Mouse (Mus musculus) limb, embryonic 11.5 days (tissue): ENCODE measurements around the gene Zbtb20. TPM values are rescaled to one million over a fixed set of nuclear protein-coding genes. Genes with fewer than 3 reads are reported as not detected.

Source experiments
- ATAC-seq: fragments of 200-750 bp; cut with Nextera tagmentation; 2 replicates; pipeline ENCODE4 v1.8.0; 2017; ENCODE audit warnings: low read depth; ENCODE audit not compliant: insufficient number of reproducible peaks, low FRiP score, low TSS enrichment
- DNase-seq: peaks from one replicate; pipeline ENCODE4 v3.0.0-alpha.2; 2015; ENCODE audit warnings: low spot score
- H3K27ac ChIP-seq: fragments of 300-500 bp; sonication (generic); replicated peaks from 2 replicates; pipeline ENCODE4 v1.5.1; 2014; ENCODE audit warnings: low read depth, mild to moderate bottlenecking, low read length
- H3K27me3 ChIP-seq: fragments of 300-500 bp; sonication (generic); 2 replicates; pipeline ENCODE4 v1.6.1; 2014; ENCODE audit warnings: mild to moderate bottlenecking, low read length, mixed read lengths; ENCODE audit not compliant: control insufficient read depth, insufficient read depth
- H3K36me3 ChIP-seq: fragments of 300-500 bp; sonication (generic); 2 replicates; pipeline ENCODE4 v1.6.1; 2014; ENCODE audit warnings: mild to moderate bottlenecking, low read length, moderate library complexity, mixed read lengths; ENCODE audit not compliant: control insufficient read depth, insufficient read depth
- H3K4me1 ChIP-seq: fragments of 300-500 bp; sonication (generic); 2 replicates; pipeline ENCODE4 v1.6.1; 2014; ENCODE audit warnings: low read length, mixed read lengths; ENCODE audit not compliant: control insufficient read depth, insufficient read depth
- H3K4me2 ChIP-seq: fragments of 300-500 bp; sonication (generic); 2 replicates; pipeline ENCODE4 v1.6.1; 2014; ENCODE audit warnings: low read depth, mild to moderate bottlenecking, moderate library complexity; ENCODE audit not compliant: severe bottlenecking
- H3K4me3 ChIP-seq: fragments of 300-500 bp; sonication (generic); 2 replicates; pipeline ENCODE4 v1.5.1; 2014; ENCODE audit warnings: low read depth, low read length
- H3K9ac ChIP-seq: fragments of 300-500 bp; sonication (generic); 2 replicates; pipeline ENCODE4 v1.6.1; 2014; ENCODE audit warnings: mild to moderate bottlenecking, low read length
- H3K9me3 ChIP-seq: fragments of 300-500 bp; sonication (generic); 2 replicates; pipeline ENCODE4 v1.6.1; 2016; ENCODE audit warnings: low read length; ENCODE audit not compliant: control insufficient read depth
- WGBS: fragments of 180-500 bp; shearing (Covaris S2); extraction: QIAGEN DNeasy Blood & Tissue Kit; methylation state at CpG from one replicate; pipeline ENCODE4 v1.1.7; 2014; 5-methylcytosine and 5-hydroxymethylcytosine counted together
- polyA plus RNA-seq: library from polyadenylated mRNA; unstranded; fragments of >200 nt; fragmentation: Nextera tagmentation; extraction: Ambion mirVana; gene quantifications from 2 replicates; pipeline ENCODE4 v1.2.1, GENCODE M21; 2014

Gene Zbtb20
- polyA plus RNA-seq, 1 experiment from 2014 or later: 12.9 TPM

DNA sequence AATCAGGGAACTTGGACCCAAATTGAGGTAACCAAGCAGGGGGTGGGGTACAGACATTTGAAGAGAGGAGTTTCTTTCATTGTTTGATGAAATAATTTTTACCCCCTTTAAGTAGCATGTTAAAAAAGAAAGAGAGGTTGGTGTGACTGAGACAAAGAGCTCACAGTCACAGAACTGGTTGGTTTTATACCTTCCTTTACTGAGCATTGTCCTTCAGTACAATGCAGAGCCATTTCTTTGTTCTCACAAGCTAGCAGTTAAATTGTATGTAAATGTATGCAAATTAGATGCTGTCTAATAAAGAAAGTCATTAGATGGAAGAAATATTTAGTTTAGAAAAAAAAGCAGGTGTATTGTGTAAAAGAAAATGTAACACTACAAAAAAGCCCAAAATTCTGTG, 220.4 kb downstream of the Zbtb20 start:
- no peaks in the 10 kb centered on the region for H3K36me3 ChIP-seq
- no peaks in the 10 kb centered on the region for H3K4me1 ChIP-seq
- no peak overlapping the region for H3K9ac ChIP-seq
- H3K4me3 ChIP-seq: no peak overlapping the region
- no peak overlapping the region for H3K27ac ChIP-seq
- no peak for ATAC-seq
- DNase-seq: no peak
- H3K9me3 ChIP-seq: no peaks in the 10 kb centered on the region
- H3K27me3 ChIP-seq: no peaks in the 10 kb centered on the region
- no peak overlapping the region for H3K4me2 ChIP-seq

DNA sequence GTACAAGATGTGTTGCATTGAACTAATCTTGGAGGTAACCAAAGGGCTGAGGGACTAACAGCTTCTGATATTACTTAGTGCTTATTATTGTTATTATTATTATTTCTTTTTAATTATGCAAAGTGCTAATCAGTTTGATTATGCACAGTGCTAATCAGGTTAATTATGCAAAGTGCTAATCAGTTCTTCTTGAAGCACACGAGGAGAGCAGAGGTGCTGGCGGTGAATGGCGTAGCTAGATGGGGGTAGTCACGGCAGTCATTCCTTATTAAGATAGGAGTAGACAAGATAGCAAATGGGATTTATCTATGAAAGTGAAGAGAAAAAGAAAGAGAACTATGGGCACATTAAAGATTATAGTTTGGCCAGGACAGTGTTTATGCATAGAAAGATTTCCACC, 222.5 kb downstream of the Zbtb20 start:
- H3K27me3 ChIP-seq: no peaks in the 10 kb centered on the region
- no peak overlapping the region for H3K4me3 ChIP-seq
- no peaks in the 10 kb centered on the region for H3K9me3 ChIP-seq
- H3K4me1 ChIP-seq: no peaks in the 10 kb centered on the region
- no peaks in the 10 kb centered on the region for H3K36me3 ChIP-seq
- DNase-seq: no peak
- H3K9ac ChIP-seq: no peak overlapping the region
- 91% methylated on average over 4 of the region's 4 CpGs for WGBS
- H3K4me2 ChIP-seq: no peak overlapping the region
- no peak overlapping the region for H3K27ac ChIP-seq
- no peak for ATAC-seq

DNA sequence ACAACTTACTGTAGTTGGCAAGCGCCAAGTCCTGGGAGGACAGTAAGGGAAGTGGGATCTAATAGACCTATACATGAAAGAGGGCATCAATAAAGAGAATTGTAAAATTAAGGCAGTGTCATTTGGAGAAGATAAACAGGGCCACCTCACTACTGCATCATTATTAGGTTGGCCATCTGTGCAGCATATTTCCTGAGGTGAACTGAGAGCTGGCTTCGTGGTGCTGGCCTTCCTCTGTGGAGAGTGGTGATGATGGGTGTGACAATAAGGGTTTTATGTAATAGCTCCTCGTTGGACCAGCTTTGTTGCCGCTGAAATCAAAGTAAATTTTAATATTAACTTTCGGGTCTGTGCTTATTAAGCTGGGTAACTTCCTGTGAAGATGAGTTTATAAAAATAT, 223.0 kb downstream of the Zbtb20 start:
- Histone ChIP-seq H3K9me3 (no peaks in the 10 kb centered on the region), H3K4me3 (no peak overlapping the region), H3K27me3 (no peaks in the 10 kb centered on the region), H3K4me2 (no peak overlapping the region), H3K27ac (no peak overlapping the region), H3K9ac (no peak overlapping the region), H3K36me3 (no peaks in the 10 kb centered on the region), H3K4me1 (no peaks in the 10 kb centered on the region)
- no peak for ATAC-seq
- 83% methylated on average over 5 of the region's 5 CpGs for WGBS
- DNase-seq: no peak

DNA sequence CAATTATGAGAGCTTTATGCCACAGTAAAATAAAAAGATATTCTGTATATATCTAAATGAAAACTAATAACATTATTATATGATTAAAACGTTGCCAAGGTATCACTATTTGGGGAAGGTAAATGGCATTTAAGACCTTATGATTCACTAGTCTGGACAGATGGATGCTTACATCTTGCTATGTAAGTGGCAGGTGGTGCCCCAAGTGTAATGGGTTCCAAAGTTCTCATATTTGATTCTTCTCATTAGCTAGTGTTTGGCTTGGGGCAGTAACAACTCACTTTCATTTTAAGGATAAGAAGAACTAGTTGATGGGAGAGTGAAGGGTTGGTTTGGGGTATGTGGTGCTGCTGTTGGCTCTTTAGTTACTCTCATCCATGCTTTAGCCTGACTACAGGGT, 235.6 kb downstream of the Zbtb20 start:
- WGBS: 77% methylated on average over 1 of the region's 1 CpGs
- no peaks in the 10 kb centered on the region for H3K9me3 ChIP-seq
- no peak overlapping the region for H3K9ac ChIP-seq
- no peaks in the 10 kb centered on the region for H3K36me3 ChIP-seq
- DNase-seq (no peak), ATAC-seq (no peak)
- no peak overlapping the region for H3K4me2 ChIP-seq
- H3K27ac ChIP-seq: no peak overlapping the region
- no peak overlapping the region for H3K4me3 ChIP-seq
- H3K4me1 ChIP-seq: no peaks in the 10 kb centered on the region
- no peaks in the 10 kb centered on the region for H3K27me3 ChIP-seq

DNA sequence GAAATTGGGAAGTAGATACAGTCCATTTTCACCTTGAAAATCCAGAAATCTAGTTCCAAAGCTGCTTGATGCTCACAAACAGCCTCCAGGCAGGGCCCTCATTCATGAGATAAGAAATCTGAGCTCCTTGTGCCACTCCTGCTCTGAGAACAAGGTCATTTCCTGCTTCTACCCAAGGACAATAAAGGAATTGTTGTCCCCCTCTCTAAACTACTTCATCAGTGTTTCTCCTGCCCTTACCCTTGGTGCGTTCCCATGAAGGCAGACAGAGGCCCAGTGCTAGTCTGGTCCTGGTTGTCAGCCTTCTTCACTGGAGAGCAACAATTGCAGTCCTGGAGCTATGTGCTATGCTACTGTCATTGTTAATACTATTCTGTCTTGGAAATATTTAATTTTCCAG, 238.3 kb downstream of the Zbtb20 start:
- no peak for DNase-seq
- WGBS: 50% methylated on average over 1 of the region's 1 CpGs
- Histone ChIP-seq H3K27ac (no peak overlapping the region), H3K4me2 (no peak overlapping the region), H3K9me3 (no peaks in the 10 kb centered on the region), H3K4me1 (no peaks in the 10 kb centered on the region), H3K36me3 (no peaks in the 10 kb centered on the region), H3K27me3 (no peaks in the 10 kb centered on the region), H3K9ac (no peak overlapping the region), H3K4me3 (no peak overlapping the region)
- no peak for ATAC-seq

DNA sequence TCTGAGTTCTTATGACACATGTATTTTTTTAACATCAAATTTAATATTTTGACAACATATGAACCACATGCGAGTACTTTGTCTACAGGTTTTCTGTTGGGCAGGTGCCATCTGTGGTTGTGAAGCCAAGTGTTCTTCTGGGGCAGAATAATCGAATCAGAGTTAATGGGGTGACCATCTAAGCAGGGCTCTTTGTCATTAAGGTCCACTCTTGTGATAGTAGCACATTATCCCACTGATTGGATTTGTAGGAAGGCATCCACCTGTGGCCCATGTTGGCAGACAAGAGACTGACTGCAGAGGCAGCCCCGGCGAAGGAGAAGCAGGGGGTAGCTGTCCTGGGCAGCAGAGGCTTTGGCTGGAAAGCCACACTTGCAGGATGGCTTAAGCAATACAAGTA, 254.3 kb downstream of the Zbtb20 start:
- Histone ChIP-seq H3K4me1 (no peaks in the 10 kb centered on the region), H3K4me3 (no peak overlapping the region), H3K27me3 (no peaks in the 10 kb centered on the region), H3K9ac (no peak overlapping the region), H3K4me2 (no peak overlapping the region), H3K36me3 (no peaks in the 10 kb centered on the region), H3K9me3 (no peaks in the 10 kb centered on the region), H3K27ac (no peak overlapping the region)
- DNase-seq (no peak), ATAC-seq (no peak)
- WGBS: 81% methylated on average over 4 of the region's 4 CpGs

DNA sequence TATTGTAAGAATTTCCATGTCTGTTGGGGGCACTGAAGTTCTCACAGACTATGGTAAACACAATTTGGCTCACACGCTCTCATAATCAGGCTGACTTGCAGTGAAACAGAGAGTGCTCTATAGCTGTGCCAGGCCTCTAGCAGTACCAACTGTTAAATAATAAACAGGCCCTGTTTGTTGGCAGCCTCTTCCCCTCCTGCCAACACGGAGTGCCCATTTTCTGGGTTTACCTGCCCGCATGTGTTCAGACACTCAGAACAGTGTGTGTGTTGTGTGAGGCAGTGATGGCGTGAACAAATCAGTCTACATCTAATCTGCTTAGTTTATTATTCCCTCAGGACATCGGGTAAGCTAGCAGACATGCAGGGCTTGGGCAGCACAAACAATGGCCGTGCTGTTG, 254.9 kb downstream of the Zbtb20 start:
- Histone ChIP-seq H3K27me3 (no peaks in the 10 kb centered on the region), H3K4me3 (no peak overlapping the region), H3K4me1 (no peaks in the 10 kb centered on the region), H3K9ac (no peak overlapping the region), H3K27ac (no peak overlapping the region), H3K36me3 (no peaks in the 10 kb centered on the region), H3K9me3 (no peaks in the 10 kb centered on the region), H3K4me2 (no peak overlapping the region)
- WGBS: 76% methylated on average over 6 of the region's 6 CpGs
- DNase-seq: no peak
- ATAC-seq: no peak

DNA sequence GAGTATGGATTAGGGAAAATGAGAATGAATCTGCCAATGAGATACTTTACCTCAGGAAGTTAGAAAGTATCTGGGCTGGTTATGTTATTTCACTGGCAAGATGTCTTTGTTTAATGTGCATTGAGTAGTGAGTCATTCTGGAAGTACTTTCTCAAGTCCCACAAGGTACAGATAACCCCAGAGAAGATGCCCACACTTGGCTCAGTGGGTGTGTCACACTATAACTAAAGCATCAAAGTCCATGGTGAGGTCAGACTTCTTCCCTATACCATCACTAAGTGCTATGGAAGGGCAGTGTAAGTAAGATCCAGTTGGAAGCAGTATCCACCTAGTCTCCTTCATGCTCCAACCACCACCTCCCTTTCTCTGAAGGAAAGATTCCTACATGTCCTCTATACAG, 255.4 kb downstream of the Zbtb20 start:
- Histone ChIP-seq H3K4me3 (no peak overlapping the region), H3K4me1 (no peaks in the 10 kb centered on the region), H3K27me3 (no peaks in the 10 kb centered on the region), H3K4me2 (no peak overlapping the region), H3K9me3 (no peaks in the 10 kb centered on the region), H3K36me3 (no peaks in the 10 kb centered on the region), H3K9ac (no peak overlapping the region), H3K27ac (no peak overlapping the region)
- no peak for ATAC-seq
- no peak for DNase-seq

DNA sequence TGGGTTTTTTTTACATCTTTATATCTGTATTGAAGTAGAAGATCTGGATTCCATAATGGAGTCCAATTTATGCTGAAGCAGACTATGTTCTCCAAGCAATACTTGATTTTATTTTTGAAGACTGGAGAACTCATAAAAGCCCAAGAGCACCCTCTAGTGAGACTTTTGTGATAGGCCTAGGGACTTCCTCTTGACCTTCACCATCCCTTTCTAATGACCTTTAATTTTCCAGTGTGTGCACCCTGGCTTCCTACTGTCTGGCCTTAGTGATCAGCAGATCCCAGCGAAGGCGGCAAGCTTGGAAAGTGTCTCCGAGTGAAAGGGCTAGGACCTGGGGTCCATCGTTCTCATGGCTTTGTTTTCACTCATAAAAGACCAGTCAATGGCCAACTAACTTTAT, 292.8 kb downstream of the Zbtb20 start:
- no peaks in the 10 kb centered on the region for H3K36me3 ChIP-seq
- H3K27me3 ChIP-seq: no peaks in the 10 kb centered on the region
- H3K4me2 ChIP-seq: no peak overlapping the region
- no peak overlapping the region for H3K4me3 ChIP-seq
- H3K4me1 ChIP-seq: no peaks in the 10 kb centered on the region
- no peaks in the 10 kb centered on the region for H3K9me3 ChIP-seq
- 69% methylated on average over 4 of the region's 4 CpGs for WGBS
- ATAC-seq (no peak), DNase-seq (no peak)
- no peak overlapping the region for H3K27ac ChIP-seq
- no peak overlapping the region for H3K9ac ChIP-seq
